Mouse (Mus musculus) natural killer cell, adult 2 months (primary cell): ENCODE data around the gene Gpr132.

ENCODE experiments used
- DNase-seq, 2 experiments: peaks; one replicate each; pipeline ENCODE4 v3.0.0; 2022; ENCODE audit warnings: low spot score in 2 of 2

The Gpr132 gene

GRCm38 (mm10) chr12:112877073-112877576 lies 9.1 kb upstream of the Gpr132 start:
- no peak for DNase-seq

- DNase-seq, result no peak
These were observed 8.5 kb upstream of the Gpr132 start for GRCm38 (mm10) chr12:112876332-112877072.

GRCm38 (mm10) chr12:112875225-112876013 lies 7.4 kb upstream of the Gpr132 start:
- DNase-seq, result peak; percentile 74 to 83

GRCm38 (mm10) chr12:112874199-112874598 lies 6.2 kb upstream of the Gpr132 start:
- no peak for DNase-seq

- DNase-seq, result peak; percentile 73 to 81
These were observed 5.6 kb upstream of the Gpr132 start for GRCm38 (mm10) chr12:112873452-112874190.

GRCm38 (mm10) chr12:112872991-112873390 lies 5.0 kb upstream of the Gpr132 start:
- no peak for DNase-seq

GRCm38 (mm10) chr12:112871272-112871671 lies 3.2 kb upstream of the Gpr132 start:
- no peak for DNase-seq

- peak in 1 of 2 experiments; percentile 20 for DNase-seq
These were observed 2.7 kb upstream of the Gpr132 start for GRCm38 (mm10) chr12:112870775-112871174.

- no peak for DNase-seq
These were observed 1.8 kb upstream of the Gpr132 start for GRCm38 (mm10) chr12:112869783-112870204.

- DNase-seq, result peak in 1 of 2 experiments; percentile 63
These were observed 838 bp downstream of the Gpr132 start for GRCm38 (mm10) chr12:112867106-112867674.

GRCm38 (mm10) chr12:112866467-112867080 lies 1.5 kb downstream of the Gpr132 start:
- no peak for DNase-seq

- DNase-seq, result no peak
These were observed 3.2 kb downstream of the Gpr132 start for GRCm38 (mm10) chr12:112864804-112865203.

GRCm38 (mm10) chr12:112861911-112862321 lies 6.1 kb downstream of the Gpr132 start:
- DNase-seq, result no peak

- DNase-seq, result peak; percentile 86 to 87
These were observed 7.3 kb downstream of the Gpr132 start for GRCm38 (mm10) chr12:112860765-112861164.

- DNase-seq, result peak; percentile 79 to 81
These were observed 8.1 kb downstream of the Gpr132 start for GRCm38 (mm10) chr12:112859930-112860329.

GRCm38 (mm10) chr12:112858581-112859336 lies 9.3 kb downstream of the Gpr132 start:
- no peak for DNase-seq

GRCm38 (mm10) chr12:112857021-112857925 lies 10.8 kb downstream of the Gpr132 start:
- peak in 1 of 2 experiments; percentile 45 for DNase-seq

GRCm38 (mm10) chr12:112856338-112856737 lies 11.7 kb downstream of the Gpr132 start:
- DNase-seq, result no peak

- peak; percentile 63 to 75 for DNase-seq
These were observed 13.3 kb downstream of the Gpr132 start for GRCm38 (mm10) chr12:112854610-112855333.
